Mouse (Mus musculus) ES-E14 (cell line): ENCODE measurements around the gene Clpb.

Experiments used
- HCFC1 ChIP-seq: IDR thresholded peaks from 2 replicates; pipeline ENCODE4 v1.6.1; 2012; ENCODE audit warnings: low read length, inconsistent platforms, borderline replicate concordance; ENCODE audit not compliant: insufficient read depth
- MAFK ChIP-seq: IDR thresholded peaks from 2 replicates; pipeline ENCODE4 v1.6.1; 2014; ENCODE audit warnings: mild to moderate bottlenecking, low read depth, low read length, inconsistent platforms; ENCODE audit not compliant: insufficient read depth
- ZC3H11A ChIP-seq: IDR thresholded peaks from 2 replicates; pipeline ENCODE4 v1.6.1; 2012; ENCODE audit warnings: low read depth, mild to moderate bottlenecking, inconsistent platforms, low read length, borderline replicate concordance

DNA sequence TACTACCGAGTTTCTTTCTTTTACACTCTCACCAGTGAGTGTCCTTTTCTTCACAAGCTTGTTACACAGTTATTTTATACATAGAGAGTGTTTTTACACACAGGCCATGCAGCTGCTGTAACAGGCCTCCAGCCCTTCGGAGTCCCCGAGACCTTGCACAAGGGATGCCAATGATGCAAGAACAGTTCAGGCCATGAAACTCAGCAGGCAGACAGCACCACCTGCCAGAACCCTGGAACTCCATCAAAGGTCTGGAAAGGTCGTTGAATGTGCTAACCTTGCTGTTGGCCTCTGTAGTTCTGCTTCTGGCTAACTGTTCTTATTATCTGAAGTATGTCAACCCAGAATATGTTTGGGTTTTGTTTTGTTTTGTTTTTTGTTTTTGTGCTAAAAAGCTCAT is 8.5 kb upstream of the Clpb start:
- no peak for TF ChIP-seq HCFC1
- TF ChIP-seq ZC3H11A, result no peak
- no peak for TF ChIP-seq MAFK
